Mouse (Mus musculus): Measurements from ENCODE around the gene 1110032A03Rik.

GRCm38 (mm10) chr9:50750706-50751105 lies 24.6 kb downstream of the 1110032A03Rik start:
- TF ChIP-seq HCFC1 (IDR thresholded peaks at IDR 0.05; ENCODE audit: borderline replicate concordance, insufficient read depth, low read length) (no peak), ZNF384 (IDR thresholded peaks at IDR 0.05; ENCODE audit: low read depth, low read length) (no peak), ZC3H11A (IDR thresholded peaks at IDR 0.05; ENCODE audit: borderline replicate concordance, low read depth, low read length) (no peak), MAFK (IDR thresholded peaks at IDR 0.05; ENCODE audit: insufficient read depth, low read depth, low read length) (no peak)

All from ES-E14 (cell line).